Mouse (Mus musculus): ENCODE measurements around the gene Adamtsl1.

- TF ChIP-seq CTCF (IDR thresholded peaks at IDR 0.05; ENCODE audit: low read depth) (no peak), EP300 (IDR thresholded peaks at IDR 0.05; ENCODE audit: low read depth) (no peak)
Observed at GRCm38 (mm10) chr4:85695237-85695636, 181.3 kb downstream of the Adamtsl1 start.

Measured in liver, postnatal 0 days (tissue).